Mouse (Mus musculus) embryonic facial prominence, embryonic 15.5 days (tissue): ENCODE data around the gene Olfr1008. TPM values are rescaled to one million over a fixed set of nuclear protein-coding genes. Genes with fewer than 3 reads are reported as not detected.
"Not testable (repeated sequence)": the region's sequence is repeated elsewhere in the genome, so short reads cannot be mapped to it uniquely, and the experiment has no call there.

Experiments used
- ATAC-seq: fragments of 200-750 bp; cut with Nextera tagmentation; 2 replicates; pipeline ENCODE4 v1.8.0; 2017; ENCODE audit warnings: low read depth, moderate TSS enrichment; ENCODE audit not compliant: insufficient number of reproducible peaks, low FRiP score, low TSS enrichment
- H3K27ac ChIP-seq: fragments of 300-500 bp; sonication (generic); replicated peaks from 2 replicates; pipeline ENCODE4 v1.5.1; 2015; ENCODE audit warnings: mild to moderate bottlenecking, inconsistent platforms
- H3K27me3 ChIP-seq: fragments of 300-500 bp; sonication (generic); 2 replicates; pipeline ENCODE4 v1.6.1; 2015; ENCODE audit warnings: inconsistent platforms
- H3K36me3 ChIP-seq: fragments of 300-500 bp; sonication (generic); 2 replicates; pipeline ENCODE4 v1.6.1; 2015; ENCODE audit warnings: mild to moderate bottlenecking, inconsistent platforms
- H3K4me1 ChIP-seq: fragments of 300-500 bp; sonication (generic); 2 replicates; pipeline ENCODE4 v1.6.1; 2015; ENCODE audit warnings: inconsistent platforms
- H3K4me2 ChIP-seq: fragments of 300-500 bp; sonication (generic); replicated peaks from 2 replicates; pipeline ENCODE4 v1.6.1; 2015; ENCODE audit warnings: mild to moderate bottlenecking, inconsistent platforms
- H3K4me3 ChIP-seq: fragments of 300-500 bp; sonication (generic); replicated peaks from 2 replicates; pipeline ENCODE4 v1.5.1; 2015; ENCODE audit warnings: mild to moderate bottlenecking, inconsistent platforms
- H3K9ac ChIP-seq: fragments of 300-500 bp; sonication (generic); 2 replicates; pipeline ENCODE4 v1.6.1; 2015; ENCODE audit warnings: inconsistent platforms
- H3K9me3 ChIP-seq: fragments of 300-500 bp; sonication (generic); replicated peaks from 2 replicates; pipeline ENCODE4 v1.6.1; 2016; ENCODE audit warnings: inconsistent platforms
- WGBS: fragments of 180-500 bp; shearing (Covaris S2); methylation state at CpG from one replicate; pipeline ENCODE4 v1.1.7; 2015; 5-methylcytosine and 5-hydroxymethylcytosine counted together
- polyA plus RNA-seq: library from polyadenylated mRNA; unstranded; fragments of >200 nt; fragmentation: Nextera tagmentation; extraction: Ambion mirVana; gene quantifications from 2 replicates; pipeline ENCODE4 v1.2.1, GENCODE M21; 2015

Olfr1008 gene
- not detected in 2 replicates for polyA plus RNA-seq

- no peaks in the 10 kb centered on the region for H3K9me3 ChIP-seq
- H3K36me3 ChIP-seq, result no peaks in the 10 kb centered on the region
- H3K4me3 ChIP-seq, result no peak within 1 kb of the TSS
- no peak for ATAC-seq
- no peak within 1 kb of the TSS for H3K27ac ChIP-seq
- no peak within 1 kb of the TSS for H3K9ac ChIP-seq
- no peaks in the 10 kb centered on the region for H3K27me3 ChIP-seq
- H3K4me2 ChIP-seq, result no peak within 1 kb of the TSS
- no peaks in the 10 kb centered on the region for H3K4me1 ChIP-seq
Measured at GRCm38 (mm10) chr2:85689131-85689530, at the start of gene Olfr1008. Olfr1008 (plus strand) TSS chr2:85689431.

GRCm38 (mm10) chr2:85650604-85651003 lies 38.6 kb upstream of the Olfr1008 start, which contains the start of gene Olfr1002:
Olfr1002 (minus strand) TSS chr2:85650704.
- no peaks in the 10 kb centered on the region for H3K9me3 ChIP-seq
- H3K4me3 ChIP-seq, result no peak within 1 kb of the TSS
- no peaks in the 10 kb centered on the region for H3K27me3 ChIP-seq
- H3K27ac ChIP-seq, result no peak within 1 kb of the TSS
- no peaks in the 10 kb centered on the region for H3K4me1 ChIP-seq
- no peaks in the 10 kb centered on the region for H3K36me3 ChIP-seq
- no peak within 1 kb of the TSS for H3K9ac ChIP-seq
- WGBS, result 90% methylated on average over 1 of the region's 1 CpGs
- no peak for ATAC-seq
- H3K4me2 ChIP-seq, result no peak within 1 kb of the TSS

GRCm38 (mm10) chr2:85664355-85664754 lies 24.9 kb upstream of the Olfr1008 start, which contains the start of gene Olfr154:
Olfr154 (minus strand) TSS chr2:85664455.
- ATAC-seq, H3K9ac ChIP-seq, H3K27ac ChIP-seq, H3K9me3 ChIP-seq, H3K4me2 ChIP-seq, H3K36me3 ChIP-seq, H3K27me3 ChIP-seq, H3K4me1 ChIP-seq, H3K4me3 ChIP-seq: not testable (repeated sequence)

GRCm38 (mm10) chr2:85678667-85679066 lies 10.6 kb upstream of the Olfr1008 start, which contains the start of gene Olfr1006:
Olfr1006 (minus strand) TSS chr2:85678767.
- H3K9me3 ChIP-seq, result no peaks in the 10 kb centered on the region
- no peak within 1 kb of the TSS for H3K9ac ChIP-seq
- H3K4me1 ChIP-seq, result no peaks in the 10 kb centered on the region
- no peaks in the 10 kb centered on the region for H3K36me3 ChIP-seq
- no peak within 1 kb of the TSS for H3K4me3 ChIP-seq
- no peak for ATAC-seq
- no peaks in the 10 kb centered on the region for H3K27me3 ChIP-seq
- H3K27ac ChIP-seq, result no peak within 1 kb of the TSS
- no peak within 1 kb of the TSS for H3K4me2 ChIP-seq

GRCm38 (mm10) chr2:85710680-85711079 lies 21.4 kb downstream of the Olfr1008 start:
- WGBS, result 83% methylated on average over 2 of the region's 2 CpGs
- not testable (repeated sequence) for H3K9me3 ChIP-seq, H3K9ac ChIP-seq, H3K27ac ChIP-seq, H3K4me1 ChIP-seq, H3K4me3 ChIP-seq, H3K4me2 ChIP-seq, H3K27me3 ChIP-seq, ATAC-seq, H3K36me3 ChIP-seq

- Histone ChIP-seq H3K4me1 (no peaks in the 10 kb centered on the region), H3K27ac (no peak overlapping the region), H3K9me3 (no peaks in the 10 kb centered on the region), H3K9ac (no peak overlapping the region), H3K36me3 (no peaks in the 10 kb centered on the region), H3K4me2 (no peak overlapping the region), H3K4me3 (no peak overlapping the region), H3K27me3 (no peaks in the 10 kb centered on the region)
- ATAC-seq, result no peak
- 34% methylated on average over 1 of the region's 1 CpGs for WGBS
Measured at GRCm38 (mm10) chr2:85711159-85711558, 21.9 kb downstream of the Olfr1008 start.

GRCm38 (mm10) chr2:85715119-85715518 lies 25.9 kb downstream of the Olfr1008 start, which contains the start of gene Olfr1009:
Olfr1009 (plus strand) TSS chr2:85715419.
- 84% methylated on average over 1 of the region's 1 CpGs for WGBS
- Histone ChIP-seq H3K27me3 (no peaks in the 10 kb centered on the region), H3K27ac (no peak within 1 kb of the TSS), H3K9me3 (no peaks in the 10 kb centered on the region), H3K36me3 (no peaks in the 10 kb centered on the region), H3K4me1 (no peaks in the 10 kb centered on the region), H3K4me2 (no peak within 1 kb of the TSS), H3K4me3 (no peak within 1 kb of the TSS), H3K9ac (no peak within 1 kb of the TSS)
- ATAC-seq, result no peak

- Histone ChIP-seq H3K9ac (no peak overlapping the region), H3K27ac (no peak overlapping the region), H3K36me3 (no peaks in the 10 kb centered on the region), H3K9me3 (no peaks in the 10 kb centered on the region), H3K4me1 (no peaks in the 10 kb centered on the region), H3K4me2 (no peak overlapping the region), H3K27me3 (no peaks in the 10 kb centered on the region), H3K4me3 (no peak overlapping the region)
- ATAC-seq, result no peak
- whole genome bisulfite sequencing, result 16% methylated on average over 3 of the region's 3 CpGs
Measured at GRCm38 (mm10) chr2:85725793-85726192, 36.6 kb downstream of the Olfr1008 start.

Other genes with a start within 250 kb of the Olfr1008 start
- gene Olfr995, start 245.8 kb upstream of the Olfr1008 start, polyA plus RNA-seq, result not detected in 2 replicates
- gene 4833423E24Rik, start 170.4 kb upstream of the Olfr1008 start, polyA plus RNA-seq, result 10.8 and 11.9 TPM in 2 replicates
- not detected in 2 replicates for gene Olfr996, start 110.2 kb upstream of the Olfr1008 start, polyA plus RNA-seq
- not detected in 2 replicates for gene Olfr998, start 100.5 kb upstream of the Olfr1008 start, polyA plus RNA-seq
- gene Olfr1000, start 77.5 kb upstream of the Olfr1008 start, polyA plus RNA-seq, result not detected in 2 replicates
- gene Olfr1002, start 38.7 kb upstream of the Olfr1008 start, polyA plus RNA-seq, result 0.11 TPM in 1 of 2 replicates, not detected in the other
- not detected in 2 replicates for gene Olfr154, start 25.0 kb upstream of the Olfr1008 start, polyA plus RNA-seq
- 0.13 TPM in 1 of 2 replicates, not detected in the other for gene Olfr1006, start 10.7 kb upstream of the Olfr1008 start, polyA plus RNA-seq
- gene Olfr1009, start 26.0 kb downstream of the Olfr1008 start, polyA plus RNA-seq, result not detected in 2 replicates
- 0.25 TPM in 1 of 2 replicates, not detected in the other for gene Olfr1012, start 73.3 kb downstream of the Olfr1008 start, polyA plus RNA-seq
- gene Olfr1013, start 77.7 kb downstream of the Olfr1008 start, polyA plus RNA-seq, result 0.12 TPM in 1 of 2 replicates, not detected in the other
- gene Olfr1014, start 83.3 kb downstream of the Olfr1008 start, polyA plus RNA-seq, result not detected in 2 replicates
- gene Olfr1015, start 92.6 kb downstream of the Olfr1008 start, polyA plus RNA-seq, result 0.07 and 0.47 TPM in 2 replicates
- gene Olfr1016, start 113.1 kb downstream of the Olfr1008 start, polyA plus RNA-seq, result 0.23 TPM in 1 of 2 replicates, not detected in the other
- not detected in 2 replicates for gene Olfr1018, start 129.0 kb downstream of the Olfr1008 start, polyA plus RNA-seq
- gene Olfr1019, start 156.1 kb downstream of the Olfr1008 start, polyA plus RNA-seq, result not detected in 2 replicates
- gene Olfr1020, start 157.6 kb downstream of the Olfr1008 start, polyA plus RNA-seq, result not detected in 2 replicates
- not detected in 2 replicates for gene Olfr1022, start 179.2 kb downstream of the Olfr1008 start, polyA plus RNA-seq
- gene Olfr1023, start 196.2 kb downstream of the Olfr1008 start, polyA plus RNA-seq, result not detected in 2 replicates
- not detected in 2 replicates for gene Olfr1024, start 215.6 kb downstream of the Olfr1008 start, polyA plus RNA-seq
- 0.59 and 0.84 TPM in 2 replicates for gene Olfr1025-ps1, start 225.8 kb downstream of the Olfr1008 start, polyA plus RNA-seq
- gene Olfr1026, start 232.1 kb downstream of the Olfr1008 start, polyA plus RNA-seq, result 0.38 and 0.69 TPM in 2 replicates